Mouse (Mus musculus) lung, postnatal 0 days (tissue): ENCODE results near the gene Krt16.

ENCODE experiments used
- CTCF ChIP-seq: IDR thresholded peaks from 2 replicates; pipeline ENCODE4 v1.5.1; 2016; ENCODE audit warnings: antibody characterized with exemption, mild to moderate bottlenecking
- EP300 ChIP-seq: IDR thresholded peaks from 2 replicates; pipeline ENCODE4 v1.6.1; 2016; ENCODE audit warnings: antibody characterized with exemption, mild to moderate bottlenecking, control low read depth

GRCm38 (mm10) chr11:100198666-100199065 is 50.0 kb downstream of the Krt16 start:
- TF ChIP-seq EP300 (no peak), CTCF (no peak)
